Mouse (Mus musculus) heart, postnatal 4 days (tissue): ENCODE results near the gene Fam98a. TPM values are rescaled to one million over a fixed set of nuclear protein-coding genes. Genes with fewer than 3 reads are reported as not detected.

Experiments used
- DNase-seq: peaks from one replicate; pipeline ENCODE4 v3.0.0; 2021
- total RNA-seq, 2 experiments: library from RNA; stranded (reverse); gene quantifications; 2 replicates each; pipeline ENCODE4 v1.2.3; 2021

Fam98a gene
- total RNA-seq, result 10 to 100 TPM; 35.2 to 40.4 TPM

DNA sequence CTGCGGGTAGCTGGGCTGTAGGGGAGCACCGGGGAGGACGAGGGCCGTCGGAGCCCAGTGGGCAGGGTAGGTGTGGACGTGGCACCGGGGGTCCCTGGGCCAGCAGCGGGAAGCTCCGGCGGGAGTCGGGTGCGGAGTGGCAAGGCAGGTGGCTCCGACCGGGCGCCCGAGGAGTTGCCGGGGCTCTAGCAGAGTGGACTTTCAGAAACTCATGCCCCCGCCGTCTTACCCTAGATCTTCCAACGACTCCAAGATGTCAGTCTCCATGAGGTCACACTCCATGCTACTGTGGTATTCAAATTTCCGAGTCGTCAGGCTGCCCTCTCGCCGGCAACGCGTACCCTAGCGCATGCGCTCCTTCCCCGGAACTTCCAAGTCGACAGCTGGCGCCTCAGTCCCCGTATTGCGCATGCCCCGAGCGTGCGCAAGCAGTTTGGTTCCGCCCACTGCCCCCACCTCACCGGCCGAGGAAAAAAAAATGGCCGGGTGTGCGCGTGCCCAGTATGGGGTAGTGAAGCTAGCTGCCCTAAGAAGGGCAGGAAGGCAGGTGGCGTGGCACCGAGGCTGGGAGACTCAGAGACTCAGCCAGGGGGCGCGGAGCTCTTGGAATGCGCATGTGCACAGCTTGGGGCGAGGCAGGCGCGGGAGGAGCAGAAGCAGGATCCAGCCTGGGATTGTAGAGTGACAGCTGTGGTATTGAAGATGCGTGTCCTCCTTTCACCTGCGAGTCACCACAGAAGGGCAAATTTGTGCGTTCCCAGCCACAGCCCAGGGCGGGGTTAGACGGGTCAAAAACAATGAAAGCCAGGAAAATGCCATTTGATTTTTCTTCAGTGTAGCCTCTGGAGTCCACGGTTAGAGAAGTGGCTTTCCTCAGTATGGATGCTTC, at the start of gene Fam98a:
Gene Fam98a (minus strand): TSS at position 435 of the 889 bp plus-strand sequence.
- DNase-seq, result peak; percentile 99

DNA sequence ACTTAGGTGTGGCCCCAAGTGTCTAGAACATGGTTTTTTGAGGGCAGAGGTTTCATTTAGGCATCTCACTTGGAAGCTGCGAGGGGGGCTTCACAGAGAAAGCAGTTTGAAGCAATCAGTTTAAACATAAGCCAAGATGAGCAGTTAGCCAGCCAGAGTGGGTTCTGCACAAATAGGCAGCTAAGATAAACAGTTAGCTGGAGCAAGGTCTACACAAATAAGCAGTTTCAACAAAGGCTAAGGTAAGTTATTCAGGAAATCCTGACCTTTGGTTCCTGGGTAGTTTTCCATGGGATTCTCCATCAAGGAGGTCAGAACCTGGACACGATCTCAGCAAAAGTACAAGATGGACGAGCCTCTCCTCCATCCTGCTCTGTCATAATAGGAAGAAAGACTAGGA, 46.9 kb upstream of the Fam98a start:
- no peak for DNase-seq

DNA sequence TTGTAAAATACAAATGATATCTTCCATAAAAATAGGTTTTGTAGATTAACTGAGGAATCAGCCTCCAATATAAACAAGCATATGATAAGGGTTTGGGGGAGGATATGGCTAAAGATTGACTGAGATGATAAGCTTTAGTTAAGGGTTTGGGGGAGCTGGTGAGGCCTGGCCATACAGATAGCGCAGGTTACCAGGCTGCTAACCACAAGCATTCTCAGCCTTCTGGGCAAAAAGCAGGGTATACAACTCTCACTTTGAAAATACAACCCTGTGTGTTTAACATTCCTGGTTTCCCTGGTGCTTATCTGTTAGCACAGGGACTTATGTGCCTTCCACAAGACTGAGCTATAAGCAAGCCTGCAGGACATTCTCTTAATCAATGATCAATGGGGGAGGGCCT, 31.0 kb upstream of the Fam98a start:
- no peak for DNase-seq

DNA sequence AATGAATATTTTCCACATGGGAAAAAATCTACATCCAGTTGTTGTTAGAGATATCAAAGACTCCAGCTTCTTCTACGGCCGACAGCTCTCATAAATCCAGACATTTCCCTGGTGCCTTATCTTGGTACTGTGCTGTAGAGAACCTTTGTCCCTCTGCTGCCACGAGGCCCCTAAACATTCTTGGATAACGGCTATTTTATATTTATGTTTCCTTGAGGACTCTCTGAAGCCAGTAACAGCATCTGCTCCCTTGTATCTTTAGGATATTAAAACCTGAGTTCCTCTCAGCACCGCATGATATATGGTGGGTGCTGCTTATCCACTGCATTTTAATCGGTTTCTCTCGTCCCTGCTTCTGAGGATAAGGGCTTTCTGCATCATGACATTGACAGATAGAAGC, 23.9 kb upstream of the Fam98a start:
- DNase-seq, result no peak

DNA sequence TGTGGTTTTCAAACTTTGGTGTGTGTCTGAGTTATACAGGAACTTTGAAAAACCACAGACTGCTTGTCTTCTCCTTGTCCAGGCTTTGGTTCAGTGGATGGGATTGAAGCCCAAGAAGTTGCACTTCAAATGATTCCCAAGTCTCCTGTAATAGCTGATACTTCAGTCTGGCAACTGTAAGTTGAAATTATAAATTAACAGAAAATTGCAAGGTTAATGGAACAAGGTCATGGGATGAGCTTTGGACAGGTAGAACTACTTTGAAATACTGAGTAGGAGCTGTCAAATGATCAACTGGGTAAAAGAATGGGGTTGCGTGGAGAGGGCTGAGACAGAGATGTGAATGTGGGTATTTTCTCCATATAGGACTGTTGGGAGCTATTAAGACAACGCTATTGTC, 6.3 kb upstream of the Fam98a start:
- DNase-seq, result no peak

DNA sequence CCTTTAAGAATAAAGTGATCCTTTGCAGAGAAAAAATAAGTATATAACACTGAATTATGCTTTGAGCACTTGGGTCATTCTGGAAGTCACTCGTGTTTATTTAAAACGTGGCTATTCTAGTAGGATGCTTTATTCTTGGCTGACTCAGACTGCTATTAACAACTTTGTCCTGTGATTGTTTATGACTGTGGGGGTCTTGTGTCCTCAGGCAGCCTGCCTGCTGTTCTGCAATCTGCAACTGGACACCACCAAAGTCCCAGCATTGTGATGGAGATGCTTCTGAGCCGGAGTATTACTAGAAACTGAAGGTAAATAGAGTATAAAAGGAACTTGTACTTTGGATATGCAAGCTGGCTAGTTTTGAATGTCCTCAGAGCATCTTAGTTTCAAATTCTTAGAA, 5.3 kb upstream of the Fam98a start:
- DNase-seq, result no peak

DNA sequence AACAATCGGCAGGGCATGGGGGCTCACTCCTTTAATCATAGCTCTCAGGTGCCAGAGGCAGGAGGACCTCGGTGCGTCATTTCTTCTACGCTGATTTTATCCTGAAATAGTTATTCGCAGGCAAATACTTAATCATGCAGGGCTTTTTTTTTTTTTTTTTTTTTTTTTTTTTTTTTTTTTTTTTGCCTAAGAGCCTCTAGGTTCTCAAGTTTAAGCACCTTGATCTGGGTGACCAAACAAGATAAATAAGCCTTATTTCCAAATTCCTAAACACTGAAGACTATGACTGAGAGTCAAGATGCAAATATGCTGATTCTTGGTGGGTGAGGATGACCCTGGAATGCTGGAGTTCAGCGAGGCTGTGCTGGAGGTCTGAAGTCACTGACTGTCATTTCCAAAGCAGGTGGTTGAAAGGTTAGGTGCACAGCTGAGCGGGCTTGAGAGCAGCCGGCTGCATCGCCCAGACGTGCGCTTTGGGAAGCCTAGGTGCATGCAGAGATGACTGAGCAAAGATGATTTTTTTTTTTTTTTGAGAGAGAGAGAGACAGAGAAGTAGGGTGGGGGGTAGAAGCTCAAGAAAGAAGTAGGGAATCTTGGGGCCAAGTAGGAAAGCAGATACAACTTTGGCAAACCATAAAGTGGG, 854 bp downstream of the Fam98a start:
- no peak for DNase-seq

DNA sequence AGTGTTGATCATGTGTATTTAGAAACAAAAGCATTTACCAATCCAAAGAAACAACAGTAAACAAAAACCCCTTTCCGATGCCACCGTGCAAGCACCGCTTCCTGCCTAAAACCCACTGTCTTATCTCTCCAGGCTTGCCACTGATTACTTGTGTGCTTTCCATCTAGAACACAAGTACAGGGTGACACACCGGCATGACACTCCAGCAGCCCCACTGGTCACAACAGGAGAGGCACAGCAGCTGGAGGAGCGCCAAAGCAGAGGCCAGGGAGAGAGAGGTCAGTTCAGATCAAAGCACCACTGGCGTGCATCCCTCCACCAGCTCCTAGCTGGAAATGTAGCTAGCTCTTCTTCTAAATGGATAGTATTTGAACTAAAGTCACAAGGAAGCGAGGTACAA, 7.5 kb downstream of the Fam98a start:
- DNase-seq, result peak; percentile 55

DNA sequence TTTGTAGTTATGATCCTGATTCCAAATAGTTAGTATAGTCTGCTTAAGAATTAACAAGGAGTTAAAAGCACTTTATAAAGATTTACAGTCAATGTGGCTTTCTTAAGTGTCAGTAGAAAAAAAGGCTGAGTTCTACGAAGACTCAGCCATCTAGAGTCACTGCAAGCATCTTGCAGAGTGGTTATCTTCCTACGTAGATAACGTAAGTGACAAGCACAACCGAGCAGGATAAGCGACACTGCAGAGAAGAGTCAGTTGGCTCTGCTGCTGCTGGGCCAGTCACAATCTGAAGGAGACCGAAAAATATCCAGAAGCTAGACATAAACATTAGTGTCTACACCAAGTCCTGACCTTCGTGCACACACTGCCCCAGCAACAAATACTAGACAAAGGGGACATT, 8.3 kb downstream of the Fam98a start:
- DNase-seq, result no peak

DNA sequence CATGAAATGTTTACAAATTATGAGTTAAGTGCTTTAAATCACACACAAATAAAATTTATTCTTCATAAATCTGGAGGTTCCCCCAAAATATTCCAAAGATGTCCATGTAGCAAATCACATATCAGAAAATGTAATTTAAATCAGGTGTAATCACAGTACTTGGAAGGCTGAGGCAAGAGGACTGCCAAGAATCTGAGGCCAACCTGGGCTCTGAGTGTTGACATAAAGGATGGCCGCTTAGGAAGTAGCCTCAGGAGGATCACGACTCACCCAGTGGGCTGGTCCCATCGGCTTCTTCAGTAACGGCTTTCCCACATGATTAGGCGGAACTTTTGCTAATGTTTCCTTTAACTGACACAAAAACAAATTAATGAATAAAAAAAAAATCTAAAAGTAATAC, 11.9 kb downstream of the Fam98a start:
- DNase-seq, result no peak

DNA sequence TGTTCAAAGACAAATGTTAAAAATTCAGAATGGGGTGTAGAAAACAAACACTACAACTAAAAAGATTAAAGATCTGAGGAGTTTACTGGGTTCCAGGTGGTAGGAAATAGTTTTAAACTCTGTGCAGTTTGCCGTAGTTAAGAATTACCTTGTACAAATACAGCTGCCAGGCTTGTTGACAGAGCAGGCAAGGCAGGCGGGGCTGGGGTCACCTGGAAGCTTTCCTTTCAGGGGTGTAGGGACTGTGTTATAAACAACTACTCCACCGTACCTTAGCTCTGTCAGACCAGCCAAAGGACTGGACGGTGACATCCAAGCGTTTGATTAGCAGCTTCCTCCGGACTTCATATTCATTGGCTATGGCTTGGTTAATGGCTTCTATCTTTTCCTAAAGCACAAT, 12.6 kb downstream of the Fam98a start:
- DNase-seq, result no peak

DNA sequence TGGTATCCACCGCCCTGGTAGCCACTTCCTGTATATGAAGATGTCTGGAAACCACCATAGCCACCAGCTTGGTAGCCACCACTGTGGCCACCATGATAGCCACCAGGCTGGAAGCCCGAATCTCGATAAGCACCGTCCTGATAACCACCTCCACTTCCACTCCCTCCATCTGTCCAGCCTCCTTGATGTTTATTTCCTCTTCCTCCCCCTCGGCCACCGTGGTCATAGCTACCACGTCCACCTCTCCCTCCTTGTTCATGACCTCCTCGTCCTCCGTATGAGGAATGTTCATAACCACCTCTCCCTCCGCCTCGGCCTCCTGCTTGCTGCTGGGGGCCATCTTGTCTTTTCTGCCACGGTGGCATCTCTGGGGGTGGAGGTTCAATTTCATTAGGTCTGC, 13.3 kb downstream of the Fam98a start:
- DNase-seq, result no peak

DNA sequence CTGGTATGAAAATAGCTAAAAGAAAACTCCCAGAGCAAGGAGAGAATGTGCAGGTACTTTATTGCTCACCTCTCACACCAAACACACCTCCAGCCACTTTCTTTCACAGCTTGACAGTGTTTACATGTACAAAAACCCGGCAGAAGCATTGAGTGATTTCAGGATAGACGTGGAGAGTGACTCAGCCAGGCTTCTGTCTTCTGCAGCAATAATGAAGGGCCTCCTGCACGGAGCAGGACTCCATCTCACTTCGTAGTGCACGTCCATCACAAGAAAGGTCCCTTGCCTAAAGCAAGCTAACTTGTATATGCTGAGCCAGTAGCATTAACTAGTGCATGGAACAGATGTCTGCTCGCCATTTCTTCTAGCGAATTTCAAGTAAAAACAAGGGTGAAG, 14.7 kb downstream of the Fam98a start:
- DNase-seq, result no peak

DNA sequence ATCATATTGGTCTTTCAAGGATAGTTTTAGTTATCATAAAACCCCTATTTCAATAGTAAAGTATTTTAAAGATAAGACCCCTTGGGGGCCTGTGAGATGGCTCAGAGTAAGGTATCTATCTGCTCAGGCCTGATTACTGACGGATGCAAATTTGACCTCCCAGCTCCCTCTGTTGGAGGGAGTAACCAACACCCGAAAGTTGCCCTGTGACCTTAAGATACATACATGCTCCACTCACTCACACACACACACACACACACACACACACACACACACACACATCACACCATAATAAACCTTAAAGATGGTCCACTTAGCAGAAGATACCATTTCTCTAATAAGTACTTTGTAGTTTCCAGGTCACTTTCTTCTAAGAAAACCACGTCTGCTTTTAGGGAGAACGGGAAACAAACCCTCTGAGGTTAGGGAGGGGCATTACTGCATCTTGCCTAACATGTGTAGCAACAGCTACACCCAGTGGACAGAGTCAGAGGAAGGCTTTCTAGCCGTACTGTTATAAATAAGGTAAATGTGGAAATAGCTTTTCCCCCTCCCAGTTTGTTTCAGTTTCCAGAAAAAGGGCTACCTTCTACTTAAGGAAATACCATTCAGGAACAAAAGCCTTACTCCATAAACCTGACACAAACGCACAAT, 15.2 kb downstream of the Fam98a start:
- DNase-seq, result peak; percentile 55

DNA sequence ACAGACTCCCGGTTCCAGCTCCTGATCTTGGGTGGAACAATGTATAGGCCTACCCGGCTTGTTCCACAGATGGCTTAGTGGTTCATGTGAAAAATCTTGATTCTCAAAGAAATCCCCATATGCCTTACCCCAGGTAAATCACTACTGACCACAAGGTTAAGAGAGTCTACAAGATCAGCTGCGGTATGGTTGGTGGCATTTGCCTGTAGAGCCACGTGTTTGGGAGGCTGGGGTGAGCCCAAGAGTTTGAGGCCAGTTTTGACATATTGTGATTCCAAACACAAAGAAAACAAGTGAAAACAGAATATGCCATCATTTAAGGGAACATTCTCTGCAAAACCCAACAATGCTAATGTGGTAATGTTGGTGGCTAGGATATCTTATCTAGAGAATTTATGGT, 16.1 kb downstream of the Fam98a start:
- no peak for DNase-seq

DNA sequence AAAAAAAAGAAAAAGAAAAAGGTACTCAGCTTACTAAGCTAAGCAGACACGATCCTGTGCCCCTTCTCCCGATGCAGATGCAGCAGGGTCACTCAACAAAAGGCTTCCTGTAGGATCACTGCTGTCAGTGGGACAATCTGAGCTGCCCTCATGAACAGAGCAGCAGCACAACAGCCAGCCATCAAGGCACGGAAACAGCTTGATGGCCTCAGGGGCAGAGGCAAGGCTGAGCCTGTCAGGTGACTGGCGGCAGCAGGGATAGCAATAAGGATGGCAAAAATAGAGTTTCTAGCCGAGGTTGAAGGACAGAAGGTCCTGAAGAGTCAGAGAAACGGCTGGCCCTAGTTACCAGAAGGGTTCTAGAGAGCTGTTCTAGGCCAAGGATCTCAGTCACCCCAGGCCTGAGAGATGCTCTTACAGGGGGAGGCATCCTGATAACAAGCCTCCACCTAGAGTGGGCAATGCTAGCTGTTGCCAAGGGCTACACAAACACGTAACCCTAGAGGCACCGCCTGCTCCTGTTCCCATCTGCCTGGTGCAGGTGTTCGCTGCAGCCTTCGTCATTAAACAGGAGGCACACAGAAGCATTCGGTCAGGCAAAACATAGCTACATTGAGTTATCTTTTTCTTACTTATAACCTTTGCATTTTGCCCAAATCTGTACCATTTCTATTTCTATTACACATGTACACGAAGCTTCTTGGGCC, 17.3 kb downstream of the Fam98a start:
- no peak for DNase-seq

DNA sequence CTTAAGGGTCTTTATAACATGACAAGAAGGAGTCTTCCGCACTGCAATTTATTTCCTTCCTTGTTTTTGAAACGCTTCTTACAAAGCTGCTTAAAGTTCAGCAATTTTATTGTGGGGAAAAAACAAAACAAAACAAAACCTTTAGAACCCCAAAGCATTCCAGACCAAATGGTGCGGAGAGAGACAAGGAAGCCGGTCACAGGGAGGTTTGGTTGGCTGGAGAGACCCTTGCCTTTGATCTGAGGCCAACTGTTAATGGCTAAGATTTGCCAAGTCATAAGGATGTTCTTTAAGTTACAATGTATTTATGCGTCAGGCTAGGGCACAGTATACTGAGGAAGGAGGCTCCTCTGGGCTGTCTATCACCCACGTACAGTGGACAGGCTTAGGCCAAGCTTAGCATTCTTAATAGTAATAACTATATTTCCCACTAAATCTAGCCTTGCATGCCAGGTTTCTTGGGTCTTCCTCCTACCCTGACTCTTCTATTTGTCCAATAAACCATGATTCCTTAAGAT, 19.2 kb downstream of the Fam98a start:
- DNase-seq, result no peak

DNA sequence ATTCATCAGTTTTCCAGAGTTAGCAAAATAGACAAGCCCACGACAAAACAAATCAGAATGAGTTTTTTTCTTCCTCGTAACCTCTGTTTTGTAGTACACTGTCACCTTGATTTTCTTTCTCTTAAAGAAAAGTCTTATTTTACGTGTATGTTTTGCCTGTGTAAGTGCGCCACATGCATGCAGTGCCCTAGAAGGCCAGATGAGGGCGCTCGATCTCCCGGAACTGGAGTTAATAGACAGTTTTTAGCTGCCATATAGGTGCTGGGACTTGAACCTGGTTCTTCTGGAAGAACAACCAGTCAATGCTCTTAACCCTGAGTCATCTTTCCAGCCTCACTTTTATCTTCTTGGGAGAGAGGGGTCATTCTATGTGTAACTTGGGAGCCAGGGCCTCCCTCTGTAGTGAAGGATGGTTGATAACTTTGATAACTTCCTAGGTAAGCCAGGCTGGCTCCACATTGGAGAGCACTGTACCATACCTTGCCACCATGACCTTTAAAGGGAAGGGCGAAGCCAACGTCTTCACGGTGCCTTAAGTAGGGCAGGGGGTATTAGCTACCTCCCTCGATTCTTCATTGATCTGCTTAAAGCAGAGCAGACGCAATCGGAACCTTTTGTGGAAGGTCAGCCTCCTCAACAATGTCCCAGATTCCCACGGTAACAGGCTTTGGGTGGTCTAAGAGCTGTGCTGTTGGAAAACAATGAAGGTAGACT, 22.4 kb downstream of the Fam98a start:
- no peak for DNase-seq

DNA sequence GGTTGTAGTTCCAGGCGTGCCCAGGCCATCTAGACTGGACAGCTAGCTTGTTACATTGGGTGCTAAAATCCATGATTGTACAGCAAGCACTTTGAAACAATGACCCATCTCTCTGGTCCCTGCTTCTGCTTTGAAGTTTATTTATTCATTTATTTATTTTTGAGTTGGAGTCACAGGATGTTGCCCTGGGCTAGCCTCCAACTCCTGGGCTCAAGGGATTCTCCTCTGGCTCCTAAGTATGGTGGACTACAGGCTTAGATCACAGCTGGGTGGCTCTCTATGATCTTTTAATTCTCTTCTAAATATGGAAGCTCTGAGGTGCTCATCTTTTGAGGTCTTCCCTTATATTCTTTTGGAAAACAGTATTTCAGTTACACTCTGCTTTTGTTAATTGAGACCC, 25.3 kb downstream of the Fam98a start:
- DNase-seq, result no peak

DNA sequence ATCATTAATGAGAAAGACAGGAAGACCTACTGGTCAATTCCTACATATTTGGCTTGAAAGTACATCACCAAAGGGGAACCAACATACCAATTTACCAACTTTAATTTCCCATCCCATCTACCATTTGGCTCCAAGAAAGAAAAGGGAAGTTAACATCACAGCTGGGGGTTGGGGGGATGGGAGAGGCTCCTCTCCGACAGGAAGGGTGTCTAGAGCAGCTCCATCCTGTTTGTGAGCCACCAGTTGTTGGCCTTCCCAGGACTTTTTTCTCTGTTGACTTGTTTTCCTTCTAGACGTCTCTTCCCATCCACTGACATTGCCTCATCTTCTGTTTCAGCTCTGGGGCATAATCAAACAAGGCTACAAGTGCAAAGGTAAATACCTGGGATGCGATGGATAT, 27.9 kb downstream of the Fam98a start:
- DNase-seq, result peak; percentile 34

DNA sequence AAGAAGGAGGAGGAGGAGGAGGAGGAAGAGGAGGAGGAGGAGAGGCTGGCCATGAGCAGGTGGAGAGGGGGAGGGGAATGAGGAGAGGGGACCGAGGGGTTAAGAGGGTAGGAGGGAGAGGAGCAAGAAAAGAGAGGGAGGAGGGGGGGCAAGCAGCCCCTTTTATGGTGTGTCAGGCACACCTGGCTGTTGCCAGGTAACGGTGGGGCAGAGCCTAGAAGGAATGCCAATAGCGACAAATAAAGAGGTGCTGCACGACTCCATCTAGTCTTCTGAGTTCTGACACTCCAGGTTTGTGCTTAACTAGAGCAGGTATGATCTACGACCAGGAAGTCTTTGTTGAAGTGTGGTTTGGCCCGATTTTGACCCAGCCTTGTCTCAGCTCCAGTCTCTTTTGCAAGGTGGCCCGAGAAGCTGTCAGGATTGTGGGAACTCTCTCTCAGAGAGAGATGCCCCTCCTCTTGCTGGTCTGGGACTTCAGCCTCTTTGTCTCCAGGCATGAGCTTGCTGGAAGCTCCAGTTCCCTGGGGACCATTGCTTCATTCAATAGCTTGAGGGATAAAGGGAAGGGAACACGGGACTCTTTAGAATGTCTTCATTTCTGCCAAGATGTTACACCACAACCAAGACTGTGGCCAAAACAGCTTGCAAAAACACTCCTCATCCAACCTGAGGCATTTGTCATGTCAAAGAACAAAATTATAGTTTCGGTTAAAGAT, 29.2 kb downstream of the Fam98a start:
- DNase-seq, result peak; percentile 45
